Mouse (Mus musculus): ENCODE results near the gene Mbd4. TPM values are rescaled to one million over a fixed set of nuclear protein-coding genes. Genes with fewer than 3 reads are reported as not detected.
"Not testable (repeated sequence)": the region's sequence is repeated elsewhere in the genome, so short reads cannot be mapped to it uniquely, and the experiment has no call there.

Mbd4 gene
- total RNA-seq (2021) = 1 to 10 TPM; 2.4 to 2.6 TPM
- long read RNA-seq, experiment 1, partial matches to known transcripts = 1 of 3 reads
- long read RNA-seq, experiment 1, other reads (novel, unspliced or antisense) = 2 of 3 reads
- long read RNA-seq, experiment 2 = 0 reads

DNA sequence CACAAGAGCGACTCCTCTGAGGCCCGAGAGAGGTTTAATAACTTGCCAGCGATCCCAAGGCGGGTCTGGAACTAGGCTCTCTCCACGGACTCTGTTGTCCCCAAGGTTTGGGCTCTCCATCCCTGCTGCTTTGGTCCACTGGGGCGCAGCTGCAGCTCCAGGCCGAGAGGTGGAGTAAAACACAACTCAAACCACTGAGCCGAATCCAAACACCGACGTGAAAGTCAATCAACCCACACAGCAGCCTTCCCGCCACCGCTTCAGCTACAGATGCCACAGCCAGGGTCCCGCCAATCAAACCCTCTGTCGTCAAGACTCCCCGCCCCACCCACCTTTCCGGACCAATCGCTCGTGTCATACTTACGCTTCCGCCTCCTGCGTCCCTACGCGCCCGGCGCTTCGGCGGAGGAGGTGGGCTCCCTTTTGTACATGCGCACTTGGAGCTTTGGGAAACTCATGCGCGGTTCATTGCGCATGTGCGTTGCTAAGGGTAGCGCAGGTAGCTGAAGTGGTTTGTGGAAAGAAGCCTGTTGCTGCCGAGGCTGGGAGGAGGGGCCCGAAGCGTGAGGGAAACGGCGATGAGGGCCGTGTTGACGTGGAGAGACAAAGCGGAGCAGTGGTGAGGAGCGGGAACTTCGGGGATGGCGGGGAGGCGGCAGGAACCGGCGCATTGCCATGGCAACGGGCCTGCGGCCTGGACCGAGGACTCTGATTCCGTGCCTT is at the start of gene Mbd4, which contains the start of gene Ift122:
Gene Mbd4 (minus strand): TSS at position 281 of the 723 bp plus-strand sequence.
Gene Ift122 (plus strand): TSS at position 380 of the 723 bp plus-strand sequence.
- peak; percentile 99 for DNase-seq

DNA sequence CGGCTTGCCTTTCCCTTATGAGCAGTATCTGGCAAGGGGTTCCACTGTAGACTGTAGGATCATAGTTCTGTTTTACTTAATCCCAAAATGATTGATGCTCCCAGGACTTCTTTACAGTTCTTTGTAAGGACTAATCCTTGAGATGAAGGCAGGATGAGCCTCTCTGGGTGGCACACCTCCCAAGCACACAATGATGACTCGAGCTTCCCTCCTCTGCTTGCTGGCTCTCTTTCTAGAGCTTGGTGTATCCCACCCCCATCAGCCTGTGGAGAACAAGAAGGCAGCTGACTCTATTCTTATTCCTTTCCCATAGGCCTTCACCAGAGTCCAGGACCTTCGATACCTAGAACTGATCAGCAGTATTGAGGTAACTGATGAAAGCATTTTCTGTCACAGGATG is 49.4 kb upstream of the Mbd4 start:
- DNase-seq = no peak

DNA sequence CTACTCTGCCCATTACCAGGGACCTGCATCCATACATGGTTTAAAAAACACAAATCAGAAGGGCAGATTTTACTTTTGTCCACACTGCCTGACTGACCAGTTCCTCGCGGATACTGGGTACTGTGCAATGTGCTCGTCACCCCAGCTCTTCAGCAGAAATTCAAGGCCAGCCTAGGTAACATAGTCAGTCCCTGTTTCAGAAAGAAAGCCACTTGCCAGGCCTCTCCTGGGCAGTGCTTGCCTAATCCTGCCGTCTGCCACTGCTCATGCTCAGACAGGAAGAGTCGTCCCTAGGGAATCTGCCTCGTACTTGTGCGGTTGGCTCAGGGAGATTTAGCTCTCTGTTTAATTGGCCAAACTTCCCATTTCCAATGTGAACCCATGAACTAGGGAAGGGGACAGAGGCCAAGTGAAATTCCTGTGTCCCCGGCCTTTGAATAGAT is 48.3 kb upstream of the Mbd4 start:
- peak; percentile 66 to 70 for DNase-seq

DNA sequence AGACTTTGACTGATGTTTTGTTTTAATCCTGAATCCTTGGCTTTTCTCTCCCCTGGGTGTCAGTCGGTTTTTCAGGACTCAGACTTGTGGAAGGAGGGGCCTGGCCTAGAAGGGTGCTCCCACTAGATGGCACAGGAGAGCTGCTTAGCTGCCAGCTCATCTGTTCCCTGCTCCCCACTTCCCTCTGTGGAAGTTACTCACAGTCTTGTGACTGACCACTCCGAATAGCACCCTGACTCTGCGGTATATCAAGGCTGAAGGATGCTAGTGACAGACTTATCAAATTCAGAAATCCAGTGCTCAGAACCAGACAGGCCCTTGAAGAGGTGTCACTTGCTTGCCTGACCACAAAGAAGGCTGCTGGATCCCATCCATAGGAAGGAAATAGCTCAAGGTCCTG is 47.9 kb upstream of the Mbd4 start:
- peak; percentile 86 to 90 for DNase-seq

DNA sequence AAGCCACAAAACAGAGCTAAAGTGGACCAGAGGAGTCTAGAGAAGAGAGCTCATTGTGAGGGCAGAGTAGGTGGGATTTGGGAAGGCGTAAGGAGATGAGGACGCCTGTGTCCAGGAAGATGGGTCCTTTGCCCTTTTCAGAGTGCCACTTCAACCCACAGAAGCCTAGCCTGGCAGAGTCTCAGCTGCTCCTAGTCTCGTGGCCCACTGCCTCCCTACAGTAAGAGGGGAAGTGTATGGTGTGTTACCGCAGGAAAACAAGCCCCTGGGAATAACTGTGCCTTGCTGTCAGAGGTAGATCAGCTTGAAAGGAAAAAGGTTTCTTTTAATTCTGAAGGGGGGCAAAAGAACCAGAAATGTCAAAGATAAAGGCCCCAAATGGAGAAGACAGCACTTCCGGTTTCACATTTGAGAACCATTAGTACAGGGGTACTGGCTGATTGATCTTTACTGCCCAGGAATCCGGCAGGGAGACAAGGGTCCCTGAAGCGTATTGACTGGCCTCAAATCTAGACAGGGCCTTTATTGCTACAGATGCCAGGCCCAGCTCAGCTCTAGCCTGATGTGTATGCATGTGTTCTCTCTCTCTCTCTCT is 44.9 kb upstream of the Mbd4 start:
- no peak for DNase-seq

DNA sequence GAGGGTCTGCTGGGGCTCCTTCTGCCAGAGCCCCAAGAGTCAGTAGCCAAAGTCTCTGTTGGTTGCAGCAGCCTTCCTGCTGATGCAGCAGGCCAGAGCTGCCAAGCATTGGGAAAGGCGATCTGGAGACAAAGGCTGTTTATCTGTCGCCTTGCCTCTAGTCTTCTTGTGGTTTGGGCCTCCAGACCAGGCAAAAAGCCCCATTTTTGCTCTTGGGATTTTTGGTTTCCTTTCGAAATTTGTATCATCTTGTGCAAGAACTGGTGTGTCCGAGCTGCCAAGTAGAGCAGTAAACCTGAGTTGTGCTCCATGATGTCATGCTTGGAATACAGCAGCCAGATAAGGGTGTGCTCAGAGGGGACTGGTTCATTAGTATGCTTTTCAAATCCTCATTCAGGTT is 43.9 kb upstream of the Mbd4 start:
- DNase-seq = peak; percentile 44 to 49

DNA sequence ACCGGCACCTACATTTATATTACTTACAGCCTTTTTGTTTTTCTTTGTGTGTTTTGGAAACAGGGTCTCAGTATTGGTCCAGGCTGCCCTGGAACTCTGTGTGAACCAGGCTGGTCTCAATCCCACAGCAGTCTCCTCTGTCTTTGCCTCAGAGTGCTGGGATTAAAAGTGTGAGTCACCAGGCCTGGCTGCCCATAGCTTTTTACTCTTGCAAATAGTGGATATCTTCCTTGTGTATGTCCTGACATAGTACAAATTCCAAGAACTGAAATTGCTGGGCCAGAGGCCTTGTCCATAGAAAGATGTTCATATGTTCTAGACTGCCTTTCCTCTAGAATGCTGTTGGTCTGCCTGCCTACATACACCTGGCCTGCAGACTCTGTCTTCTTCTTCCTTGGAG is 43.2 kb upstream of the Mbd4 start:
- no peak for DNase-seq

DNA sequence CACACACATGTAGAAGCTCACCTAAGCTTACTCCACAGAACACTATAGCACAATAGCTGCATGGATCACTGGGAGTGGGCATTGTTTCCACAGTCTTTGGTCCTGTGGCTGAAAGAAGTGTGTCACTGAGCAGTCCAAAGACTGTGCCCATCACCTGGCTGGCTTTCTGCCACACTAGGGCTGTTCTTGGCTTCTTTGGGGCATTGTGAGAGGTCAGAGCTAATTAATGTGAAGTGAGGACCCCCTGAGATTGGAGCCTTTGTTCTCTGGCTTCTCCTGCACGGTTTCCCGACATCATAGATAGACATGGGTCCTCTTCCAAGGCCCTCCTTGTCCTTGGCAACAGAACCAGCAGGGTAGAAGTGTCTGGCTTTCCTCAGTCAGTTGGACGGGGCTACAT is 39.2 kb upstream of the Mbd4 start:
- no peak for DNase-seq

DNA sequence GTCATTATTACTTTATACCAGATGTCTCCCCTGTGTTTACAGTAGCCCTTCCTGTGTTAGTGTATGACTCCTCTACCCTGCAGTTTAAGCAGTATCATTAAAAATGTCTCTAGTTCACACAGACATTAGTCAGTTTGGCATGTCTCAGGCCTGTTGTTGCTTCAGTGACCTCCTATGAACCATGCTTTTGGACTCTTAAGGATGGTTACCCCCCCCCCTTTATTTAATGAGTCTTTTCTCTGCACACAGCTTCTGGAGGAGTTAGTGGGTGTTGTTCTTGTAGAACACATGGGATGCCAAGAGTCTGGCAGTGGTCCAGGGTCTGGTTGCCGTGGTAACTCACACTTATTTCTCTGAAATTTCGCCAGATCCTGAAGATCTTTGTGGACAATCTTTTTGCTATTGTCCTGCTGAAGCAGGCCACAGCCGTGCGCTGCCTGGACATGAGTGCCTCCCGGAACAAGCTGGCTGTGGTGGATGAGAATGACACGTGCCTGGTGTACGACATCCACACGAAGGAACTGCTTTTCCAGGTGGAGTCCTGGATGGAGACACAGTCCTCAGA is 38.4 kb upstream of the Mbd4 start:
- DNase-seq = peak in 1 of 2 experiments; percentile 47

DNA sequence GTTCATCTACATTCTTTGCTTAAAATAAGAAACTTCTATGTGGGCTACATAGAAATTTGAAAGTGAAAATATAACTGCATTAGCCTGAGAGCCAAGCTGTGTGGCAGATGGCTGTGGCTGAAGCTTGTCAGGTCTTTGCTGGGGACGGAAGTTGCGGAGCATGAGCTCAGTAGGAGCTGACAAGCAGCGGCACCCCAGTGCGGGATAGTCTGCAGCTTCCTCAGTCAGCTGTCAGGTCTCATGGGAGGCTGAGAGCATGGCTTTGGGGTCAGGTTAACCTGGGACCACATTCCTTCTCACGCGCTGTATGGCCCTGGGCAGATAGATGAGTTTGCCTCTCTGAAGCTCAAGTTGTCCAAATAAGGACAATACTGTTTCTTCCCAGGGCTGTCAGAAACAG is 37.9 kb upstream of the Mbd4 start:
- DNase-seq = no peak

DNA sequence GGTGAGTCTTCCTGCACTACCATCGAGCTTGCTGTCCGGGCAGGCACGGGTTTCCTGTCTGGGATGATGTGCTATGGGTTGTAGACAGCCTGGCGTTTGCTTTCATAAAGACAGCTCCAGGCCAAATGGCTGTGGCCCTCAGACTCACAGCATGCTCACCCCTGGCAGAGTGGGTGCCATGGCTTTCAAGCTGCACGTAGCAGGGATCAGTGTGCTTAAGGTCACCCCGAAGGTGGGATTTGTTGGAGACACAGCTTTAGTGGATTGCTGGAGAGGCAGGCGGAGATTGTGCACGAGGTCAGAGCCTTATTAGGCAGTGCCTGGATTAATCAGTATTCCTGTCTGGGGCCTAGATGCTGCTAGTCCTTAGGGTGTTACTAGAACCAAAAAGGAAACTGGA is 37.4 kb upstream of the Mbd4 start:
- DNase-seq = no peak

DNA sequence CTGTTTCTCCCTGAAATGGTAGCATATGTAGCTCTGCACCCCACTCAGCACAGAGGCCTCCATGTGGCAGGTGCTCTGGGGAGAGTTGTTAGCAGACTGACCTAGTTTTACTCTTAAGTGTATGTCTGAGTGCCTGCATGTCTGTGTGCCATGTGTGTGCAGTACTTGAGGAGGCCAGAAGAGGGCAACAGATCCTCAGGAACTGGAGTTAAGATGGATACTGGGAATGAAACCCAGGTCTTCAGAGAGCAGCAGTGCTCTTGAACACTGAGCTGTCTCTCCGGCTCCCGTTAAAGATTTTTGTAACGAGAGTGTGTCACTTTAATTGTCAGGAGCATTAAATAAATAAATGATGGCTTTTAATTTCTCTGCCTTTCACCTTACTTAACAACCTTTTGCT is 35.1 kb upstream of the Mbd4 start:
- DNase-seq = no peak

DNA sequence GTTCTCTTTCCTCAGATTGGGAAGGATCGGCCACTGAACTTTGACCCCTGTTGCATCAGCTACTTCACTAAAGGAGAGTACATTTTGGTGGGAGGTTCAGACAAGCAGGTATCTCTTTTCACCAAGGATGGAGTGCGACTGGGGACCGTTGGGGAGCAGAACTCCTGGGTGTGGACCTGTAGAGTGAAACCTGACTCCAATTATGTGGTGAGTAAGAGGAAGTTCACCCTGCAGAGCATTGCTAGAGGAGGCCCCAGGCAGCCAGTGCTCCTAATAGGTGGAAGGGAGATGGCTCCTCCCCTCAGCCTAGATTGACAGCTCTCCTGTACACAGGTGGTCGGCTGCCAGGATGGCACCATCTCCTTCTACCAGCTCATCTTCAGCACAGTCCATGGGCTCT is 33.7 kb upstream of the Mbd4 start:
- DNase-seq = no peak

DNA sequence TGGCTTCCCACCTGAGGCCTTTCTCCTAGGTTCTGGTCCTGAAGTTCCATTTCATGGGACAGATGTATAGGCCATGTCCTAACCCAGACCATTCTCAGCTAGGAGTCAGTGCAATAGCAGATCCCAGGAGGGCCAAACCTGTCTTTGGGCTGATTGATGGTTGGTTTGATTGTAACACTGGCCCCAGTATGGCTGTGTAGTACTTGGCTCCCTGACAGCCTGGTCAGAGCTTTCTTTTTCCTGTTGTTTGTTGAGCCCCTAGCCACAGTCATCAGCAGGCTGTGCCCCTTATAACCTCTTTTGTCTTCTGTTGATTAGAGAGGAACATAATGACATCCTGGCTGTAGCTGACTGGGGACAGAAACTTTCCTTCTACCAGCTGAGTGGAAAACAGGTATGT is 30.8 kb upstream of the Mbd4 start:
- DNase-seq = peak in 1 of 2 experiments; percentile 41

DNA sequence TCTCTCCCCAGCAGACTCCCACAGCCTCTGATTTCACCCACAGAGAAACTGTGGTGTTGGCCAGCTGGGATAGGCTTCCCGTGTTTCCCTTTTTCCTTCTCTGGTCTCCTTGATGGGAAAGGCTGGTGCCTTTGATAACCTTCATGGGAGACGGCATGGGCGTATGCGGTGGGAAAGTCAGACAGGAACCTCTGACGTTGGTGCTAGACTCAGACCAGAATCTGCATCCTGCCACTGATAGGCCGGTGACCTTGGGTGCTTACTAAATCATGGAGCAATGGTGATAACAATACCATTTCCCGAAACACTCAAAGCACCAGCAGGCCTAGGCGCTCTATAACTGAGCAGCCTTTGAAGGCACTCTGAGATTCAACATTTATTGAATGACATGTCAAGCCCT is 27.6 kb upstream of the Mbd4 start:
- DNase-seq = peak; percentile 49 to 52

DNA sequence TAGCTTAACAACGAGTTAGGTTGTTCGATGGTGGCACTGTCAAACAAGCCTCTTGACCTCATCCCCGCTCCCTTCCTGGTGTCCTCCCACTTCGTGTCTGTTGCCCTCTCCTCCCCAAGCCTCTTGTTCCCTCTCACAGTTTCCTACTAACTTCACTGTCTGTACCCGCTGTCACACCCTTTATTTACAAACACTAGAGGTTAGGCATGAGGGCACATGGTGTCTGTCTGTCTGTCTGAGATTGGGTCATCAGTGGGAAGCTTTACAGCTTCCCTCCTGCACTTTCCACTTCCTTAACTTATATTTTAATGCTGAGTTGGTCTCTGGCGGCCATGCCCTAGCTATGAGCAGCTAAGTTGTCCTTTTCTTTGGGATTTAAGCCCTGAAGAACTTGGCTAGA is 26.6 kb upstream of the Mbd4 start:
- DNase-seq = no peak

DNA sequence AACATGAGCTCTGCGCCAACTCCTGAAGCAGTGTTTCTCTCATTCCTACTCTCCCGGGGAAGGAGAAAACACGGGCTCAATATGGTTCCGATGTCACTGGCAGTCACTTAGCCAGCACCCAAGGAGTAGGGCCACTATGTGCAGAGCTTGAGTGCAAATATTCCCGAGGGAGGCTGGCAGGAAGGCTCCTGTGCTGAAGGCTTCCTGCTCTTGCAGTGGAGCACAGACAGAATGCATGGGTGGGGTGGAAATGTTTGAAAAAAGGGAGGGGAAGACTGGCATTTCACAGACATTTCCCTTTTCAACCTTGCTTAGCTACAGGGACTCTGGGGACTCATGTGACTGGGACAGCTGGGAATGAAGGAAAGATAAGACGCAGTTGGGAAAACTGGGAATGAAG is 25.5 kb upstream of the Mbd4 start:
- no peak for DNase-seq

DNA sequence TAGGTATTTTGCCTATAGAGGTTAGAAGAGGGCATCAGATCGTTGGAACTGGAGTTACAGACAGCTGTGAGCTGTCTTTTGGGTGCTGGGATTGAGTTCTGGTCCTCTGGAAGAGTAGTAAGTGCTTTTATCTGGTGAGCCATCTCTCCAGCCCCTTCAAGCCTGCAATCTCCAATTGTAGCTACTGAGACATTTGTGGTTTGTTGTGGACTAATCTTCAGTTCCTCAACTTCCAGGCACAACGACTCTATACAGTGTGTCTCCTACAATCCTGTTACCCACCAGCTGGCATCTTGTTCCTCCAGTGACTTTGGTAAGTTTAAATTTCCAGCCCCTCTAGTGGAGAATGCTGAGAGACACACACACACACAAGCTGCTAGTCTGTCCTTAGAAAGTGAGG is 24.1 kb upstream of the Mbd4 start:
- no peak for DNase-seq

DNA sequence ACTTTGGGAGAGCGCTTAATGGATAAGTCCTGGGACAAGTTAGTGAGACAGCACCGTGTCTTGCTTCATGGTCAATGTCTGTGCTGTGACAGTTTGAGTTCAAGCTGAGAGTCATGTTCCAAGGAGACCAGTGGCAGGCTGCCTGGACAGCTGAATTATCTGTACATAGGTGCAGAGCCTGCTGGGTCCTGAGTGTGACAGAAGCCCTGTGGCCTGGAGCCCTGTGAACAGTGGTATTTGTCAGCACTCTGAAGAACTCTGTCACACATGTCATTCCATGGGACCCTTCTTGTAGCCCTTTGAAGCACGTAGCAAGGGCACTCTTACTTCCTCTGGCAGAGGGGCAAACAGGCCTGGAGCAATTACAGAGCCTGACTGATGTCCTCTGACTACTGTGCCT is 18.1 kb upstream of the Mbd4 start:
- DNase-seq = not testable (repeated sequence)

DNA sequence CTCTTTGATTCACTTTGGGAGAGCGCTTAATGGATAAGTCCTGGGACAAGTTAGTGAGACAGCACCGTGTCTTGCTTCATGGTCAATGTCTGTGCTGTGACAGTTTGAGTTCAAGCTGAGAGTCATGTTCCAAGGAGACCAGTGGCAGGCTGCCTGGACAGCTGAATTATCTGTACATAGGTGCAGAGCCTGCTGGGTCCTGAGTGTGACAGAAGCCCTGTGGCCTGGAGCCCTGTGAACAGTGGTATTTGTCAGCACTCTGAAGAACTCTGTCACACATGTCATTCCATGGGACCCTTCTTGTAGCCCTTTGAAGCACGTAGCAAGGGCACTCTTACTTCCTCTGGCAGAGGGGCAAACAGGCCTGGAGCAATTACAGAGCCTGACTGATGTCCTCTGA is 14.0 kb upstream of the Mbd4 start:
- DNase-seq = not testable (repeated sequence)

DNA sequence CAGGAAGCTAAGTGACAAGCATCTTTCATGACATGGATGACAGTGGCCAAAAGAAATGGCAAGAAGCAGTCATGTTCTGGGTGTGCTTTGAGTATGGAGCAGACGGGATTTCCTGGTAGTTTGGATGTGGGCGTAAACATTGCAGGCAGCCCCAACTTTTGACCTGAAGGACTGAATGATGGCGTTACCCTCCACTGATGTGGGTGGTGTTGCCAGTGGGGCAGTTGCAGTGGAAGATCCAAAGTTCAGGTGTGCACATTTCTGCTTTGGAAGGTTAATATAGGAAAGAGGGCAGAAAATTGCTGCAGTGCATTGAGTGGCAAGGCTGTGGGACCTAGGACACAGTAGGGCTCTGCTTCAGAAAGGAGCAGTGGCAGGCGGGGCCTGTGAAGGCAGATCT is 12.1 kb upstream of the Mbd4 start:
- DNase-seq = no peak

DNA sequence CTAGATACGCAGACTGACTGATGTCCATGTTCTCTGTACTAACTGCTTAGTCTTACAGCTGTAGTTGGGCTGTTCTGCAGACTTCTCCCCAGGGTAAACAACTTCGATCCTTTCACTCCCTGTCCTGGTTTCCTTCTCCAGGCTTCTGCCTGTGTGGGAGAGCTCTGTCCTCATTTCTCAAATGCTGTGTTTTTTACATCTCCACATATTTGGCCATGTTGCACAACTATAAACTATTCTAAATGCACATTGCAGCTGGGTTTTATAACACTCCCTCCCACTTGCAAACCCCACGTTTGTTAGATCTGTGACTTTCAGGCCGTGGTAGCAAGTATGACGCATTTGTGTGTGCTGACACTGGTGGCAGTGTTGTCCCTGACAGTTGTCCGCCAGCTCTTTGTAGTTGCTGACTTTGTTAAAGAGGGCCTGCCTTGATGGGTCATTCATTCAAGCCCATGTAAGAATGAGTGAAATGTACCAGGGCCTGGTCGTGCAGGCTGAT is 10.2 kb upstream of the Mbd4 start:
- DNase-seq = peak; percentile 23 to 35

DNA sequence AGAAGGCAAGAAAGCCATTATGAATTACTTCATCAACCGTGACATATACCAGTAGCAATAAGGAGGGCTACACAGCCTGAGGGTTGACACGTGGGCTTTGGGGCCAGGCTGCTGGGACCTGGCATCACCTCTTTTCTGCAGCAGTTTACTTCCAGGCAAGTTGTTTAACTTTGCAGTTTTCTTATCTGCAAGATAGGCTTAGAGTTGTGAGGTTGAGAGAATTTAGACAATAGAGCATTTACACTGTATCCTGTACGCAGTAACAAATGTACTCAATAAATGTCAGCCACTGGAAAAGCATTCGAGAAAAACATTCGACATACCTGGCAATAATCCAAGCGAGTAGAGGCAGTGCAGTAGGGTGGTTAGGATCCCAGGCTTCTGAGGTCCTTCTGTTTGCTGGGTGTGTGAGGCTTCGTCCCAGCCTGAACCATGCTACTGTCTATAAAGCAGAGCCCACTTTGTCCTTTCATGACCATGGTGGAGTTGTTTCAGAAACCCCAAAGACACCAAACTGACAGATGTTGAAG is 6.9 kb upstream of the Mbd4 start:
- DNase-seq = no peak

All from adrenal gland, postnatal 36 days (tissue).